Mouse (Mus musculus) hindbrain, embryonic 15.5 days (tissue): ENCODE results near the gene Gm28510. TPM values are rescaled to one million over a fixed set of nuclear protein-coding genes. Genes with fewer than 3 reads are reported as not detected.
"Not testable (repeated sequence)": the region's sequence is repeated elsewhere in the genome, so short reads cannot be mapped to it uniquely, and the experiment has no call there.

ENCODE experiments used
- ATAC-seq: fragments of 200-750 bp; cut with Nextera tagmentation; 2 replicates; pipeline ENCODE4 v1.8.0; 2017; ENCODE audit warnings: low read depth, moderate number of reproducible peaks, moderate TSS enrichment; ENCODE audit not compliant: low FRiP score
- H3K27ac ChIP-seq: fragments of 300-500 bp; sonication (generic); replicated peaks from 2 replicates; pipeline ENCODE4 v1.5.1; 2015; ENCODE audit warnings: mild to moderate bottlenecking, inconsistent platforms
- H3K27me3 ChIP-seq: fragments of 300-500 bp; sonication (generic); 2 replicates; pipeline ENCODE4 v1.6.1; 2015; ENCODE audit warnings: control low read depth, inconsistent platforms
- H3K36me3 ChIP-seq: fragments of 300-500 bp; sonication (generic); 2 replicates; pipeline ENCODE4 v1.6.1; 2015; ENCODE audit warnings: control low read depth, inconsistent platforms
- H3K4me1 ChIP-seq: fragments of 300-500 bp; sonication (generic); replicated peaks from 2 replicates; pipeline ENCODE4 v1.6.1; 2015; ENCODE audit warnings: control low read depth, inconsistent platforms
- H3K4me2 ChIP-seq: fragments of 300-500 bp; sonication (generic); 2 replicates; pipeline ENCODE4 v1.6.1; 2015; ENCODE audit warnings: moderate library complexity, mild to moderate bottlenecking, inconsistent platforms
- H3K4me3 ChIP-seq: fragments of 300-500 bp; sonication (generic); 2 replicates; pipeline ENCODE4 v1.5.1; 2015; ENCODE audit warnings: mild to moderate bottlenecking, inconsistent platforms
- H3K9ac ChIP-seq: fragments of 300-500 bp; sonication (generic); 2 replicates; pipeline ENCODE4 v1.6.1; 2015; ENCODE audit warnings: inconsistent platforms
- H3K9me3 ChIP-seq: fragments of 300-500 bp; sonication (generic); 2 replicates; pipeline ENCODE4 v1.6.1; 2016; ENCODE audit warnings: control low read depth, inconsistent platforms
- WGBS: fragments of 180-500 bp; shearing (Covaris S2); methylation state at CpG from one replicate; pipeline ENCODE4 v1.1.7; 2015; 5-methylcytosine and 5-hydroxymethylcytosine counted together
- polyA plus RNA-seq: library from polyadenylated mRNA; unstranded; fragments of >200 nt; fragmentation: Nextera tagmentation; extraction: Ambion mirVana; gene quantifications from 2 replicates; pipeline ENCODE4 v1.2.1, GENCODE M21; 2015

The Gm28510 gene
- not detected in 2 replicates for polyA plus RNA-seq

DNA sequence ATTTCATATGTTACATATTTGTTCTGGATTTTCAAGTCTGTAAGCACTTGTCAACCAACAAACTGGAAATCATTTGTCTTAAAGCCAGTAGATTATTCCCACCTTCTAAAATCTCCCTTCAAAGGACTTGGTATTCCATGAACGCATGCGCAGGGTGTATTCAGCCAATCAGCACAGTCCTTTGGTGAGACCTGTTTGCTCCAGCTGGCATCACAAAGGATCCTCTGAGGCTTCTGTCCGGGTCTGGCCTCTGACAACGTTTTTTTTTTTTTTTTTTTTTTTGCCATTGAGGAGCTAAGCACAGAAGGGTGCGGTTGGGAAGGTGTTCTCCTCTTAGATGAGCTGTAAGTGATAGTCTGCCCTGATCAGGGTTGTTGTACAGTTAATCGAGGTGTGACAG is at the start of gene Gm28510:
Gm28510 (plus strand) TSS at position 301 of the 400 bp plus-strand sequence.
- H3K9me3 ChIP-seq, ATAC-seq: not testable (repeated sequence)
- no CpG with 5 or more reads among the region's 6 CpGs for WGBS

More for the DNA sequence above, at the start of gene Gm28510:
- not testable (repeated sequence) for H3K36me3 ChIP-seq, H3K27me3 ChIP-seq, H3K9ac ChIP-seq, H3K4me3 ChIP-seq, H3K27ac ChIP-seq, H3K4me2 ChIP-seq, H3K4me1 ChIP-seq

Other genes with a start within 250 kb of the Gm28510 start
- not detected in 2 replicates for gene Gm20834, start 88.1 kb upstream of the Gm28510 start, polyA plus RNA-seq
- gene Gm20737, start 123.3 kb downstream of the Gm28510 start, polyA plus RNA-seq = not detected in 2 replicates
- gene Gm21775, start 140.7 kb downstream of the Gm28510 start, polyA plus RNA-seq = not detected in 2 replicates
- not detected in 2 replicates for gene Gm21900, start 203.6 kb downstream of the Gm28510 start, polyA plus RNA-seq